Mouse (Mus musculus): ENCODE measurements around the gene Eya2.

DNA sequence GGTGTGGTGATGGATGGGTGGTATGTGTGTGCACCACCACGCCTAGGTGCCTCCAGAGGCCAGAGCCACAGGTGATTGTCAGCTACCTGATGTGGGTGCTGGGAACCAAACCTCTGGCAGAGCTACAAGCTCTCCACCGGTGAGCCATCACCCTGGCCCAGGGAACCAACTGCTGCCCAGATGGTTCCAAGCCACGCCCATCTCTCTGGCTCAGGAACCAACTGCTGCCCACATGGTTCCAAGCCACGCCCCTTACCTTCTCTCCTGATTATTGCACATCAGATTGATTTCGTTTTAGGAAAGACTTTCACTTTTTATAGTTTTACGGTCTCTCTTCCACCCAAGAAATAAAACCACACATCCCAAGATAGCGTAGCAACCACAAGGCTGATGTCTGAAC is 153.1 kb downstream of the Eya2 start:
- TF ChIP-seq CTCF (IDR thresholded peaks at IDR 0.05; ENCODE audit: low read depth), result no peak
- no peak for TF ChIP-seq EP300 (optimal IDR thresholded peaks at IDR 0.05)
